Mouse (Mus musculus): ENCODE data around the gene Gm10188. TPM values are rescaled to one million over a fixed set of nuclear protein-coding genes. Genes with fewer than 3 reads are reported as not detected.

Gm10188 gene
- total RNA-seq, 2 experiments from 2014 or later, result not detected

- no peak for DNase-seq
Observed at GRCm38 (mm10) chr1:132194624-132195023, 34.9 kb downstream of the Gm10188 start.

DNA sequence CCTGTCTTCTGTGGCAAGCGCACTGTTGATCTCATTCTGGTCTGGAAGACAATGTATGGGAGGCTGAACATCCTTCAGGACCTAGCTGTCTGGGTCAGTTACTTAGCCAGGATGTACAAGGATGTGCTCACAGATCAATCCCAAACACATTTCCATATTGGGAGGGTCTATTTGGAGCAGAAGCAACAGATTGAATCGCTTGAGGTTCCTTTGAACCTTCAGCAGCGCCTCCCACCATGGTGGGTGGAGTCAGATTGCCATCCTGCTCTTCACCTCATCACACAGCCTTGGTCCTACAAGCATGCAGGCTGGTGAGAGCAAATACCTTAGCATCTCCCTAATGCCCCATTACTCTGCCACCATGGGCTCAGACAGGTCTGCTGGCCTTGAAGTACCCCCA, 35.8 kb downstream of the Gm10188 start:
- DNase-seq, result no peak

DNA sequence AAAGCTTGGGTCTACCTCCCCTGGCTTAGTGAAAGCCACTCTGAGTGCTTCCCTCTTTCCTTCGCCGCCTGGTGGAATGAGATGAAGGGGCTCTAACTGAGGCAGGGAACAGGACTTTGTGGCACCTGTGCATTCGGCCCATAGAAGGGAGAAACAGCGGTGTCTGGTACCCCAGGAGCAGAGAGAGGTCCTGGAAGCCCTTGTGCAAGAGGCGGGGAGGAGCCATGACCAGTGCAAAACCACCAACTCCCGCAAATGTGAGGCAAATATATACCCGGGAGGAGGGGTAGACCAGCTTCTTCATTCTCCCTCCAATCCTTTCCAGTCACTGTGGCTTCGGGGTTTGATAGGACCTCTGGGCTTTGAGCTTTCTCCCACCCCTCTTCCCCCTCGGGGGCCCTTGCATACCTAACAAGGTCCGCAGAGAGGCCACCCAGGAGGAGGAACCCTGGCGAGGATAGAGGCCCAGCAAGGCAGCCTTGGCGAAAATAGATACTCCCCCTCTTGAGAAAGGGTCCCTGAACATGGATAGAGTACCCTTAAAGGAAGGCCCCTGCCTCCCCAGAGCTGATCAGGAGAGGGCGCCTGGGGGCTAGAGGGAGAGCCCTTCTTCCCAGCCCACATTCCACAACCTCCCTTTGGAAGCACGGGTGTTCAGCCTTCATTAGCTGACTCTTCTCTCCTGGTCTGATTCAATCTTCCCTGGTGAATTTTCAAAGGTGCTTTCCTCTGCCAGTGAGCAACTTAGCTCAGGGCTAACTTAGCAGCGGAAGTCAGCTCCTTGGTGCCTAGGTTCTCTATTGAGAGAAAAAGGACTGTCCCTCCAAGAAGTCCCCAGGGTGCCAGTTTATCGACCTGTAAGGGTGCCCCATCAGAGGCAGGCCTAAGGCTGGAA, 37.5 kb downstream of the Gm10188 start:
- no peak for DNase-seq

DNA sequence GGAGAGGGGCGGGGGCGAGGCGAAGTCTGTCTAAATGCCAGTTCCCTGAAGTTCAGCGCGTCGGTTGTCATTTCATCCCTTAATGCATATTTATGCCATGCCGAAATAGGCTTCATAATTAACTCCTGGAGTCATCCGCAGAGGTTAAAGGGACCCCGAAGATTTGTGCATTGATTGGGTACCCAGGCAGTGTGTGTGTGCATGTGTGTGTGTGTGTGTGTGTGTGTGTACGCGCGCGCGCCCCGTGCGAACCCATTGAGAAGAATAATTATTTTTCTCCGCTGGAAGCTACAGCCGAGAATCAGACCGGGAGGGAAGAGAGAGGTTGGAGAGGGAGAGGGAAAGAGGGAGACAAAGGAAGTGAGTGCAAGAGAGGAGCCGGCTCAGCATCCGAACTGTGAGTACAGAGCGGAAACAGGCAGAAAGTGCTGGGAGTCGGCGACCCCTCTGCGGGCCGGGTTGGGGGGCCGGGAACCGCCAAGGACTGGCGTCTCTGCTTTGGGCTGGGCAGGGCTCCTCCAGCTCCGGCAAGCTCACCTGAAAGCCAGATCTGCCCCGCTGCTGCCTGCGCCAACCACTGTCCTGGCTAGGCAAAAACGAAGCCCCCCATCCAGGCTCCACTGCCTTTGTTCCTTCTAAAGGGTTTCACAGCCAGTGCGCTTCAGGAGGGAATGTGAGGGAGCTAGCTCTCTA, 38.3 kb downstream of the Gm10188 start, which contains the start of the genes Lemd1 and AC124108.1:
TSS of gene Lemd1 (plus strand) at position 339 of the 693 bp plus-strand sequence.
TSS of gene AC124108.1 (plus strand) at position 365 of the 693 bp plus-strand sequence.
- DNase-seq, result no peak

DNA sequence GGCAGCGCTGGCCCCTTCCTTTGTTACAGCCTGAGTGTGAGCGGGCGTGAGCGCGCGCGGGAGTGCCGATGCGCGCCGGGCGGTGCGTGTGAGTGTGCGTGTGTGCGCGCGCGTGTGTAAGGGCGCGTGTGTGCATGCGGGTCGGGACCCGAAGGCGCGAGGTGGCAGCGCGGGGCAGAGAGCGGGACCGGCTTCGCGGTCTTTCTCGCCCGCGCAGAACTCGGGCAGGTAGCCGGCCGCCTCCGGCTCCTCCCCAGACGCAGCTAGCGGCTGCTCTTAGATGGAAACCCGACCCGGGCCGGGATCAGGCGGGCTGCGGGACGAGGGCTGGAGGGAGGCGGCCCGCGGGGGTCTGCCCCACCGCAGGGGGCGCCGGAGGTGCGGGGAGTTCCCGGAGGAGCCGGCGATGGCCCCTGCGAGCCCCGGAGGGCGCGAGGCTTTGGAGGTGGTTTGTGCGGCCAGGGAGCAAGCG, 38.9 kb downstream of the Gm10188 start:
- DNase-seq, result peak; percentile 24 to 32

DNA sequence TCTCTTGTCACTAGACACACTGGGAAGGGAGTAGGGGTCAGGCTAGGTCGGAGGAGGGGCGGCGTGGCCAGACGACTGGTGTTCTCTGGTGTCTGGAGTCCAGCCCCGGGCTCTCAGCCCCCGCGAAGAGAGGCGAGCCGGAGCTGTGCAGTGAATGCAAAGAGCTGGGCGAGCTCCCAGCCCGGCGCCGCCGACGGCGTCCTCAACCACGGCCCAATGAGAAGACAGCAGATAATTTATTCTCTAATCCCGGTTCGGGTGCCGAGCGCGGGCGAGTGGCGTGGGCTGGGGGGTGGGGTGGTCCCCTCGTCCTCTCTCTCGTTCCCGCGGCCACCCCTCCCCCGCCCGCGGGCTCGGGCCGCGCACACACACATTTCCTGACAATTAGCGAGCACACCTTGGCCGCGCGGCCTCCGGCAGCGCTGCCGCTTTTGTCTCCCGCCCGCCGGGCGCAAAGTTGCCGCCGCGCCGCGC, 39.5 kb downstream of the Gm10188 start:
- DNase-seq, result peak; percentile 51 to 61

DNA sequence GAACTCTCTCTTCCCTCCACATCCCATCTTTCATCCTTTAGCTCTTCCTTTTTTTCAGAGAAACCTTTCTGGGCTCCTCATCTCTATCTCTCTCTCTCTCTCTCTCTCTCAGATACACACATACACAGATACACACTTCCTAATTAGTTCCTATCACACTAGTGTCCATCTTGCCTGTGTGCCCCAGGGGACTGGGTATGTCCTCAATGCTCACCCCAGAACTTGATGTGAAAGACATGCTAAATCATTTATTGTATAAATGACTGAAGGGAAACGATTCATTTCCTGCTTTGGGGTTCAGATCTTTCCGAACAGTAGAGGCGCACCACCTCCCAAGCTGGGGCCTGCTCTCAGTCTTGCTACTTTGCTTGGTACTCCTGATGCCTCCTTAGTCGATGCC, 40.3 kb downstream of the Gm10188 start:
- no peak for DNase-seq

DNA sequence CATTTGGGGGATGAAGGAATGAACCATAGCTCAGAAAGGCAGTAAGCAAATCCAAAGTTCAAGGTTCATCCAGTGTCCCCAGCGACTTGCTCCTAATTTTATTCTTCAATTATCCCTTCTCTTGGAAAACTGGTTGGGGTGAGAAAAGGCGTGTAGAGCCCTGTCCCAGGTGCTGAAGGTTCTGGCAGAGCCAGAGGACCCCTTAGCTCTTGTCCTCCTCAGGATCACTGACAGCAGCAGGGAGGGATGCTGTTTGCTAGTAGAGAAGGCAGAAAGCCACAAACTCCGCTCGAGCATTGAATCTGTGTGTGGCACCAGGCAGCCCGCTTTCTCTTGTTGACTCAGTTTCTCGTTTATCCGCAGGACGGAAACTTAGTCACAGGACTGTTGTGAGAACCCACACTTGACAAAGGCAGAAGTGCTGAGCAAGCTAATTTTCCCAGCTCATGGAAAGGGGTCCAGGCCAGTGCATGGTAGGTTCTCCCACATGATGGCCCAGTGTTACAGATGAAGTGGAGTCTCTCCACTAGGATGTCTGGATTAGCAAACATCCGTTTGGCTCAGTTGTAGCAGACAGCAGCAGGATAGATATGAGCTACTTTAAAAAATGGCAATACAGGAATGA, 41.0 kb downstream of the Gm10188 start:
- DNase-seq, result no peak

- DNase-seq, result no peak
Observed at GRCm38 (mm10) chr1:132186303-132186702, 43.3 kb downstream of the Gm10188 start.

Small RNAs within 50 kb of the gene (microRNA-seq; reads per million reads assigned to microRNA genes)
- gene Mir135b, result 5.5 reads per million, percentile 15 among the genes with 10 or more reads in this experiment

Other genes starting within 250 kb of the Gm10188 start
- 100 to 1,000 TPM; 103 to 108 TPM for gene Elk4, start 222.2 kb downstream of the Gm10188 start, total RNA-seq (2021)
- gene Mfsd4a, start 161.7 kb downstream of the Gm10188 start, total RNA-seq (2021), result 10 to 100 TPM; 10.1 to 30.4 TPM
- gene Cdk18, start 90.1 kb downstream of the Gm10188 start, total RNA-seq (2021), result 10 to 100 TPM; 14.2 to 21.2 TPM
- under 1 TPM; 0.33 TPM for gene Lemd1, start 38.3 kb downstream of the Gm10188 start, total RNA-seq (2021)
- gene AC124108.1, start 38.3 kb downstream of the Gm10188 start, total RNA-seq (2021), result under 1 TPM in 1 of 2 experiments, not detected in 1; 0.07 TPM
- gene Klhdc8a, start 68.9 kb upstream of the Gm10188 start, total RNA-seq (2021), result 100 to 1,000 TPM; 155 to 161 TPM
- 1 to 10 TPM; 2.8 to 4.9 TPM for gene Nuak2, start 86.4 kb upstream of the Gm10188 start, total RNA-seq (2021)
- gene Tmcc2, start 161.5 kb upstream of the Gm10188 start, total RNA-seq (2021), result 1 to 10 TPM; 6.1 to 9.7 TPM
- 10 to 100 TPM; 22.5 to 23.1 TPM for gene Dstyk, start 187.8 kb upstream of the Gm10188 start, total RNA-seq (2021)
- 10 to 100 TPM; 36.5 to 39.2 TPM for gene Rbbp5, start 247.6 kb upstream of the Gm10188 start, total RNA-seq (2021)